Mouse (Mus musculus) liver, embryonic 14.5 days (tissue): ENCODE data around the gene Anapc2. TPM values are rescaled to one million over a fixed set of nuclear protein-coding genes. Genes with fewer than 3 reads are reported as not detected.

Experiments
- ATAC-seq: fragments of 200-750 bp; cut with Nextera tagmentation; 2 replicates; pipeline ENCODE4 v1.8.0; 2017; ENCODE audit warnings: moderate number of reproducible peaks, mild to moderate bottlenecking, moderate library complexity; ENCODE audit not compliant: insufficient read depth
- DNase-seq, 3 experiments: peaks; one replicate each; pipeline ENCODE4 v3.0.0-alpha.2; 2012 to 2013; ENCODE audit warnings: low read depth in 3 of 3, low spot score in 3 of 3
- H3K27ac ChIP-seq: fragments of 300-500 bp; sonication (generic); 2 replicates; pipeline ENCODE4 v1.5.1; 2014; ENCODE audit warnings: moderate library complexity, mild to moderate bottlenecking, control low read depth, inconsistent platforms
- H3K27me3 ChIP-seq: fragments of 300-500 bp; sonication (generic); 2 replicates; pipeline ENCODE4 v1.6.1; 2014; ENCODE audit warnings: mild to moderate bottlenecking, low read length, moderate library complexity; ENCODE audit not compliant: control insufficient read depth, insufficient read depth
- H3K36me3 ChIP-seq: fragments of 300-500 bp; sonication (generic); replicated peaks from 2 replicates; pipeline ENCODE4 v1.6.1; 2014; ENCODE audit warnings: low read depth; ENCODE audit not compliant: control insufficient read depth, insufficient read depth
- H3K4me1 ChIP-seq, 2 experiments: fragments of 200-500 bp in 1 of 2; fragments of 300-500 bp in 1 of 2; sonication (generic) in 1 of 2; replicated peaks; 2 replicates each; pipeline ENCODE4 v1.6.1; 2012 to 2014; ENCODE audit warnings: antibody characterized with exemption in 1 of 2, inconsistent platforms in 1 of 2, low read length in 1 of 2; ENCODE audit not compliant: control insufficient read depth in 2 of 2, insufficient read depth in 2 of 2
- H3K4me2 ChIP-seq: fragments of 300-500 bp; sonication (generic); 2 replicates; pipeline ENCODE4 v1.6.1; 2014; ENCODE audit warnings: low read depth, mild to moderate bottlenecking, control low read depth, moderate library complexity
- H3K4me3 ChIP-seq, 2 experiments: fragments of 200-500 bp in 1 of 2; fragments of 300-500 bp in 1 of 2; sonication (generic) in 1 of 2; 2 replicates each; pipeline ENCODE4 v1.5.1; 2012 to 2014; ENCODE audit warnings: low read depth in 2 of 2, low read length in 2 of 2, mild to moderate bottlenecking in 2 of 2, control low read depth in 1 of 2, inconsistent platforms in 1 of 2, moderate library complexity in 1 of 2; ENCODE audit not compliant: insufficient read depth in 1 of 2
- H3K9ac ChIP-seq: fragments of 300-500 bp; sonication (generic); replicated peaks from 2 replicates; pipeline ENCODE4 v1.6.1; 2014; ENCODE audit warnings: mild to moderate bottlenecking, control low read depth, moderate library complexity
- H3K9me3 ChIP-seq: fragments of 300-500 bp; sonication (generic); 2 replicates; pipeline ENCODE4 v1.6.1; 2016; ENCODE audit warnings: low read length, mixed read lengths; ENCODE audit not compliant: control insufficient read depth
- CTCF ChIP-seq: IDR thresholded peaks from 2 replicates; pipeline ENCODE4 v1.5.1; 2016; ENCODE audit warnings: antibody characterized with exemption, low read depth, control low read depth
- EP300 ChIP-seq: IDR thresholded peaks from 2 replicates; pipeline ENCODE4 v1.6.1; 2016; ENCODE audit warnings: antibody characterized with exemption, low read depth
- WGBS: fragments of 180-500 bp; shearing (Covaris S2); extraction: QIAGEN DNeasy Blood & Tissue Kit; methylation state at CpG from one replicate; pipeline ENCODE4 v1.1.7; 2014; ENCODE audit not compliant: insufficient replicate concordance; 5-methylcytosine and 5-hydroxymethylcytosine counted together
- polyA plus RNA-seq, 2 experiments: library from polyadenylated mRNA; depleted of rRNA in 1 of 2; stranded (reverse) in 1 of 2; unstranded in 1 of 2; fragments of >200 nt; fragmentation: Nextera tagmentation in 1 of 2; extraction: Ambion mirVana in 1 of 2; gene quantifications; 2 replicates each; pipeline versions ENCODE4 v1.2.1 to v1.2.3; 2012 to 2014

Gene Anapc2
- polyA plus RNA-seq, 2 experiments: 23.8 to 30.2 TPM

- Histone ChIP-seq H3K36me3 (peaks cover 5% of the 10 kb centered on the region), H3K9ac (peak overlapping the region; percentile 95)
- 38% methylated on average over 9 of the region's 9 CpGs for WGBS
Observed at GRCm38 (mm10) chr2:25331470-25331869, 59.2 kb downstream of the Anapc2 start.

GRCm38 (mm10) chr2:25332286-25333160 lies 60.2 kb downstream of the Anapc2 start, which contains the start of gene Man1b1:
Man1b1 (plus strand) TSS chr2:25332338.
- ATAC-seq (peak; percentile 97), DNase-seq (peak; percentile 98 to 99 (median 99))
- H3K4me2 ChIP-seq: peak within 1 kb of the TSS; percentile 96
- peak within 1 kb of the TSS; percentile 90 to 99 for H3K4me3 ChIP-seq
- peak within 1 kb of the TSS; percentile 77 for H3K27ac ChIP-seq
- no peaks in the 10 kb centered on the region; the same call in 1 of the 2 replicates for H3K27me3 ChIP-seq
- under 1% methylated on average over 78 of the region's 78 CpGs for WGBS
- peak within 1 kb of the TSS; percentile 95 for H3K9ac ChIP-seq
- no peaks in the 10 kb centered on the region for H3K9me3 ChIP-seq
- H3K36me3 ChIP-seq: peaks cover 10% of the 10 kb centered on the region
- peaks cover 12 to 14% of the 10 kb centered on the region in 2 experiments for H3K4me1 ChIP-seq
- TF ChIP-seq EP300 (no peak), CTCF (peak; percentile 73)

More at GRCm38 (mm10) chr2:25331470-25331869, 59.2 kb downstream of the Anapc2 start:
- Histone ChIP-seq H3K4me3 (peak overlapping the region; percentile 86 to 99), H3K4me2 (peak overlapping the region; percentile 92), H3K27ac (no peak overlapping the region), H3K4me1 (peaks cover 12 to 14% of the 10 kb centered on the region in 2 experiments), H3K9me3 (no peaks in the 10 kb centered on the region), H3K27me3 (no peaks in the 10 kb centered on the region; the same call in 1 of the 2 replicates)
- DNase-seq (no peak), ATAC-seq (no peak)
- no peak for TF ChIP-seq EP300
- no peak for TF ChIP-seq CTCF

- no peak for TF ChIP-seq EP300
- no peak for TF ChIP-seq CTCF
- H3K27me3 ChIP-seq: no peaks in the 10 kb centered on the region
- WGBS: 69% methylated on average over 2 of the region's 2 CpGs
- DNase-seq (no peak), ATAC-seq (no peak)
- no peak overlapping the region; the same call in 1 of the 2 replicates for H3K27ac ChIP-seq
- peaks cover 19% of the 10 kb centered on the region for H3K36me3 ChIP-seq
- H3K4me1 ChIP-seq: peaks cover 12 to 14% of the 10 kb centered on the region in 2 experiments
- H3K9ac ChIP-seq: peak overlapping the region; percentile 93
- H3K9me3 ChIP-seq: no peaks in the 10 kb centered on the region
- peak overlapping the region; percentile 90 to 99 for H3K4me3 ChIP-seq
- H3K4me2 ChIP-seq: peak overlapping the region; percentile 96
Observed at GRCm38 (mm10) chr2:25333569-25333968, 61.3 kb downstream of the Anapc2 start.

Other genes with a start within 250 kb of the Anapc2 start
Only the 30 nearest of the 34 such genes appear.
- 4.9 and 5.3 TPM in 2 replicates for gene Entpd8, start 192.2 kb upstream of the Anapc2 start, polyA plus RNA-seq (2012; rRNA removed)
- gene Entpd8, start 192.2 kb upstream of the Anapc2 start, polyA plus RNA-seq (2014; fragmentation: Nextera tagmentation; extraction: Ambion mirVana): 2.3 and 3.6 TPM in 2 replicates
- 0.95 and 1.1 TPM in 2 replicates for gene Noxa1, start 177.3 kb upstream of the Anapc2 start, polyA plus RNA-seq (2012; rRNA removed)
- gene Noxa1, start 177.3 kb upstream of the Anapc2 start, polyA plus RNA-seq (2014; fragmentation: Nextera tagmentation; extraction: Ambion mirVana): 1.2 and 1.8 TPM in 2 replicates
- 3.7 and 3.9 TPM in 2 replicates for gene Nrarp, start 91.7 kb upstream of the Anapc2 start, polyA plus RNA-seq (2012; rRNA removed)
- gene Nrarp, start 91.7 kb upstream of the Anapc2 start, polyA plus RNA-seq (2014; fragmentation: Nextera tagmentation; extraction: Ambion mirVana): 1.8 and 1.9 TPM in 2 replicates
- 3.7 and 4.1 TPM in 2 replicates for gene Tor4a, start 75.6 kb upstream of the Anapc2 start, polyA plus RNA-seq (2012; rRNA removed)
- 4.9 and 5.7 TPM in 2 replicates for gene Tor4a, start 75.6 kb upstream of the Anapc2 start, polyA plus RNA-seq (2014; fragmentation: Nextera tagmentation; extraction: Ambion mirVana)
- gene Nelfb, start 61.0 kb upstream of the Anapc2 start, polyA plus RNA-seq (2012; rRNA removed): 18.7 and 21.3 TPM in 2 replicates
- gene Nelfb, start 61.0 kb upstream of the Anapc2 start, polyA plus RNA-seq (2014; fragmentation: Nextera tagmentation; extraction: Ambion mirVana): 23.7 and 27.3 TPM in 2 replicates
- not detected in 2 replicates for gene Stpg3, start 57.8 kb upstream of the Anapc2 start, polyA plus RNA-seq (2012; rRNA removed)
- not detected in 2 replicates for gene Stpg3, start 57.8 kb upstream of the Anapc2 start, polyA plus RNA-seq (2014; fragmentation: Nextera tagmentation; extraction: Ambion mirVana)
- gene Fam166a, start 53.7 kb upstream of the Anapc2 start, polyA plus RNA-seq (2012; rRNA removed): 0.04 TPM in 1 of 2 replicates, not detected in the other
- 0.96 TPM in 1 of 2 replicates, not detected in the other for gene Fam166a, start 53.7 kb upstream of the Anapc2 start, polyA plus RNA-seq (2014; fragmentation: Nextera tagmentation; extraction: Ambion mirVana)
- gene Tubb4b, start 47.8 kb upstream of the Anapc2 start, polyA plus RNA-seq (2012; rRNA removed): 571 and 676 TPM in 2 replicates
- 561 and 604 TPM in 2 replicates for gene Tubb4b, start 47.8 kb upstream of the Anapc2 start, polyA plus RNA-seq (2014; fragmentation: Nextera tagmentation; extraction: Ambion mirVana)
- 0.01 and 0.05 TPM in 2 replicates for gene Slc34a3, start 38.1 kb upstream of the Anapc2 start, polyA plus RNA-seq (2012; rRNA removed)
- not detected in 2 replicates for gene Slc34a3, start 38.1 kb upstream of the Anapc2 start, polyA plus RNA-seq (2014; fragmentation: Nextera tagmentation; extraction: Ambion mirVana)
- gene Rnf224, start 35.7 kb upstream of the Anapc2 start, polyA plus RNA-seq (2012; rRNA removed): not detected in 2 replicates
- not detected in 2 replicates for gene Rnf224, start 35.7 kb upstream of the Anapc2 start, polyA plus RNA-seq (2014; fragmentation: Nextera tagmentation; extraction: Ambion mirVana)
- 0.93 and 1.3 TPM in 2 replicates for gene Rnf208, start 30.2 kb upstream of the Anapc2 start, polyA plus RNA-seq (2012; rRNA removed)
- gene Rnf208, start 30.2 kb upstream of the Anapc2 start, polyA plus RNA-seq (2014; fragmentation: Nextera tagmentation; extraction: Ambion mirVana): 0.09 and 0.16 TPM in 2 replicates
- gene Cysrt1, start 30.0 kb upstream of the Anapc2 start, polyA plus RNA-seq (2012; rRNA removed): not detected in 2 replicates
- gene Cysrt1, start 30.0 kb upstream of the Anapc2 start, polyA plus RNA-seq (2014; fragmentation: Nextera tagmentation; extraction: Ambion mirVana): not detected in 2 replicates
- 5.4 and 5.6 TPM in 2 replicates for gene AL732309.1, start 25.6 kb upstream of the Anapc2 start, polyA plus RNA-seq (2012; rRNA removed)
- gene AL732309.1, start 25.6 kb upstream of the Anapc2 start, polyA plus RNA-seq (2014; fragmentation: Nextera tagmentation; extraction: Ambion mirVana): 1.4 and 1.9 TPM in 2 replicates
- gene Tmem203, start 17.0 kb upstream of the Anapc2 start, polyA plus RNA-seq (2012; rRNA removed): 8.8 and 12.4 TPM in 2 replicates
- 8.8 and 9.4 TPM in 2 replicates for gene Tmem203, start 17.0 kb upstream of the Anapc2 start, polyA plus RNA-seq (2014; fragmentation: Nextera tagmentation; extraction: Ambion mirVana)
- gene Tprn, start 9.9 kb upstream of the Anapc2 start, polyA plus RNA-seq (2012; rRNA removed): 1.6 and 2.6 TPM in 2 replicates
- gene Tprn, start 9.9 kb upstream of the Anapc2 start, polyA plus RNA-seq (2014; fragmentation: Nextera tagmentation; extraction: Ambion mirVana): 2.4 and 3.2 TPM in 2 replicates
- 65.8 and 76.0 TPM in 2 replicates for gene Ssna1, start within 50 bp of the Anapc2 start, polyA plus RNA-seq (2012; rRNA removed)
- 145 and 155 TPM in 2 replicates for gene Ssna1, start within 50 bp of the Anapc2 start, polyA plus RNA-seq (2014; fragmentation: Nextera tagmentation; extraction: Ambion mirVana)
- gene Tmem210, start 15.7 kb downstream of the Anapc2 start, polyA plus RNA-seq (2012; rRNA removed): not detected in 2 replicates
- not detected in 2 replicates for gene Tmem210, start 15.7 kb downstream of the Anapc2 start, polyA plus RNA-seq (2014; fragmentation: Nextera tagmentation; extraction: Ambion mirVana)
- not detected in 2 replicates for gene Lrrc26, start 17.4 kb downstream of the Anapc2 start, polyA plus RNA-seq (2012; rRNA removed)
- gene Lrrc26, start 17.4 kb downstream of the Anapc2 start, polyA plus RNA-seq (2014; fragmentation: Nextera tagmentation; extraction: Ambion mirVana): not detected in 2 replicates
- gene Grin1, start 46.7 kb downstream of the Anapc2 start, polyA plus RNA-seq (2012; rRNA removed): 0.02 and 0.05 TPM in 2 replicates
- gene Grin1, start 46.7 kb downstream of the Anapc2 start, polyA plus RNA-seq (2014; fragmentation: Nextera tagmentation; extraction: Ambion mirVana): 0.06 and 0.14 TPM in 2 replicates
- gene Man1b1, start 59.9 kb downstream of the Anapc2 start, polyA plus RNA-seq (2012; rRNA removed): 5.3 and 6.6 TPM in 2 replicates
- gene Man1b1, start 59.9 kb downstream of the Anapc2 start, polyA plus RNA-seq (2014; fragmentation: Nextera tagmentation; extraction: Ambion mirVana): 25.4 and 28.2 TPM in 2 replicates
- 9.3 and 10.6 TPM in 2 replicates for gene Dpp7, start 83.9 kb downstream of the Anapc2 start, polyA plus RNA-seq (2012; rRNA removed)
- gene Dpp7, start 83.9 kb downstream of the Anapc2 start, polyA plus RNA-seq (2014; fragmentation: Nextera tagmentation; extraction: Ambion mirVana): 9.4 and 12.8 TPM in 2 replicates
- 2.9 and 3.8 TPM in 2 replicates for gene Uap1l1, start 93.2 kb downstream of the Anapc2 start, polyA plus RNA-seq (2012; rRNA removed)
- 9.3 and 14.1 TPM in 2 replicates for gene Uap1l1, start 93.2 kb downstream of the Anapc2 start, polyA plus RNA-seq (2014; fragmentation: Nextera tagmentation; extraction: Ambion mirVana)
- gene Sapcd2, start 99.8 kb downstream of the Anapc2 start, polyA plus RNA-seq (2012; rRNA removed): 20.1 and 21.5 TPM in 2 replicates
- gene Sapcd2, start 99.8 kb downstream of the Anapc2 start, polyA plus RNA-seq (2014; fragmentation: Nextera tagmentation; extraction: Ambion mirVana): 17.9 and 20.5 TPM in 2 replicates
- 0.18 and 0.30 TPM in 2 replicates for gene Entpd2, start 123.4 kb downstream of the Anapc2 start, polyA plus RNA-seq (2012; rRNA removed)
- gene Entpd2, start 123.4 kb downstream of the Anapc2 start, polyA plus RNA-seq (2014; fragmentation: Nextera tagmentation; extraction: Ambion mirVana): 0.23 TPM in 1 of 2 replicates, not detected in the other
- gene Npdc1, start 126.9 kb downstream of the Anapc2 start, polyA plus RNA-seq (2012; rRNA removed): 3.4 and 3.9 TPM in 2 replicates
- 2.4 and 2.7 TPM in 2 replicates for gene Npdc1, start 126.9 kb downstream of the Anapc2 start, polyA plus RNA-seq (2014; fragmentation: Nextera tagmentation; extraction: Ambion mirVana)
- 0.55 and 0.58 TPM in 2 replicates for gene Fut7, start 150.8 kb downstream of the Anapc2 start, polyA plus RNA-seq (2012; rRNA removed)
- 0.34 and 0.90 TPM in 2 replicates for gene Fut7, start 150.8 kb downstream of the Anapc2 start, polyA plus RNA-seq (2014; fragmentation: Nextera tagmentation; extraction: Ambion mirVana)
- 2.4 and 2.5 TPM in 2 replicates for gene Abca2, start 156.2 kb downstream of the Anapc2 start, polyA plus RNA-seq (2012; rRNA removed)
- gene Abca2, start 156.2 kb downstream of the Anapc2 start, polyA plus RNA-seq (2014; fragmentation: Nextera tagmentation; extraction: Ambion mirVana): 0.91 and 1.1 TPM in 2 replicates
- 0.08 and 0.32 TPM in 2 replicates for gene Clic3, start 184.4 kb downstream of the Anapc2 start, polyA plus RNA-seq (2012; rRNA removed)
- 0.18 and 0.27 TPM in 2 replicates for gene Clic3, start 184.4 kb downstream of the Anapc2 start, polyA plus RNA-seq (2014; fragmentation: Nextera tagmentation; extraction: Ambion mirVana)
- 7.9 and 9.2 TPM in 2 replicates for gene Paxx, start 188.6 kb downstream of the Anapc2 start, polyA plus RNA-seq (2012; rRNA removed)
- gene Paxx, start 188.6 kb downstream of the Anapc2 start, polyA plus RNA-seq (2014; fragmentation: Nextera tagmentation; extraction: Ambion mirVana): 6.3 and 7.3 TPM in 2 replicates
- gene Ptgds, start 197.6 kb downstream of the Anapc2 start, polyA plus RNA-seq (2012; rRNA removed): 0.47 and 0.96 TPM in 2 replicates
- 0.17 TPM in 1 of 2 replicates, not detected in the other for gene Ptgds, start 197.6 kb downstream of the Anapc2 start, polyA plus RNA-seq (2014; fragmentation: Nextera tagmentation; extraction: Ambion mirVana)